Mouse (Mus musculus) embryonic facial prominence, embryonic 12.5 days (tissue): ENCODE measurements around the gene Spata31d1d. TPM values are rescaled to one million over a fixed set of nuclear protein-coding genes. Genes with fewer than 3 reads are reported as not detected.
"Not testable (repeated sequence)": the region's sequence is repeated elsewhere in the genome, so short reads cannot be mapped to it uniquely, and the experiment has no call there.

Source experiments
- ATAC-seq: fragments of 200-750 bp; cut with Nextera tagmentation; 2 replicates; pipeline ENCODE4 v1.8.0; 2017; ENCODE audit not compliant: insufficient number of reproducible peaks, insufficient read depth, low FRiP score, low TSS enrichment
- H3K27ac ChIP-seq: fragments of 300-500 bp; sonication (generic); 2 replicates; pipeline ENCODE4 v1.5.1; 2016; ENCODE audit warnings: mild to moderate bottlenecking
- H3K27me3 ChIP-seq: fragments of 300-500 bp; sonication (generic); 2 replicates; pipeline ENCODE4 v1.6.1; 2016; ENCODE audit warnings: mild to moderate bottlenecking, moderate library complexity
- H3K36me3 ChIP-seq: fragments of 300-500 bp; sonication (generic); 2 replicates; pipeline ENCODE4 v1.6.1; 2016; ENCODE audit warnings: mild to moderate bottlenecking
- H3K4me1 ChIP-seq: fragments of 300-500 bp; sonication (generic); 2 replicates; pipeline ENCODE4 v1.6.1; 2016
- H3K4me2 ChIP-seq: fragments of 300-500 bp; sonication (generic); replicated peaks from 2 replicates; pipeline ENCODE4 v1.6.1; 2016; ENCODE audit warnings: mild to moderate bottlenecking, moderate library complexity
- H3K4me3 ChIP-seq: fragments of 300-500 bp; sonication (generic); 2 replicates; pipeline ENCODE4 v1.5.1; 2016; ENCODE audit warnings: mild to moderate bottlenecking
- H3K9ac ChIP-seq: fragments of 300-500 bp; sonication (generic); 2 replicates; pipeline ENCODE4 v1.6.1; 2016; ENCODE audit warnings: mild to moderate bottlenecking, moderate library complexity
- H3K9me3 ChIP-seq: fragments of 300-500 bp; sonication (generic); 2 replicates; pipeline ENCODE4 v1.6.1; 2016; ENCODE audit warnings: mild to moderate bottlenecking, moderate library complexity
- WGBS: fragments of 180-500 bp; shearing (Covaris S2); methylation state at CpG from one replicate; pipeline ENCODE4 v1.1.7; 2016; 5-methylcytosine and 5-hydroxymethylcytosine counted together
- polyA plus RNA-seq: library from polyadenylated mRNA; unstranded; fragments of >200 nt; fragmentation: Nextera tagmentation; extraction: Ambion mirVana; gene quantifications from 2 replicates; pipeline ENCODE4 v1.2.1, GENCODE M21; 2016

Spata31d1d gene
- polyA plus RNA-seq, 1 experiment from 2014 or later, result not detected

GRCm38 (mm10) chr13:59756906-59757305 lies 25.4 kb upstream of the Spata31d1d start:
- Histone ChIP-seq H3K27me3 (no peaks in the 10 kb centered on the region), H3K4me1 (no peaks in the 10 kb centered on the region), H3K9ac (no peak overlapping the region), H3K4me2 (no peak overlapping the region), H3K9me3 (no peaks in the 10 kb centered on the region), H3K36me3 (peaks cover 60% of the 10 kb centered on the region), H3K27ac (no peak overlapping the region), H3K4me3 (no peak overlapping the region)
- WGBS, result 93% methylated on average over 7 of the region's 7 CpGs
- no peak for ATAC-seq

GRCm38 (mm10) chr13:59750310-59750709 lies 18.8 kb upstream of the Spata31d1d start:
- ATAC-seq, result no peak
- H3K4me1 ChIP-seq, result no peaks in the 10 kb centered on the region
- no peak overlapping the region for H3K4me2 ChIP-seq
- 47% methylated on average over 12 of the region's 12 CpGs for WGBS
- peaks cover 11% of the 10 kb centered on the region for H3K36me3 ChIP-seq
- H3K9ac ChIP-seq, result no peak overlapping the region
- no peaks in the 10 kb centered on the region for H3K9me3 ChIP-seq
- H3K4me3 ChIP-seq, result no peak overlapping the region
- no peak overlapping the region for H3K27ac ChIP-seq
- no peaks in the 10 kb centered on the region for H3K27me3 ChIP-seq

- ATAC-seq, result no peak
- H3K9ac ChIP-seq, result no peak within 1 kb of the TSS
- H3K4me3 ChIP-seq, result no peak within 1 kb of the TSS
- no peaks in the 10 kb centered on the region for H3K4me1 ChIP-seq
- H3K27me3 ChIP-seq, result no peaks in the 10 kb centered on the region
- H3K27ac ChIP-seq, result no peak within 1 kb of the TSS
- H3K36me3 ChIP-seq, result no peaks in the 10 kb centered on the region
- H3K4me2 ChIP-seq, result no peak within 1 kb of the TSS
- H3K9me3 ChIP-seq, result no peaks in the 10 kb centered on the region
- 81% methylated on average over 9 of the region's 9 CpGs for WGBS
Measured at GRCm38 (mm10) chr13:59746711-59747110, 15.2 kb upstream of the Spata31d1d start, which contains the start of gene 1700014D04Rik. Gene 1700014D04Rik, minus strand, starts transcription at chr13:59746752.

- WGBS, result 72% methylated on average over 5 of the region's 6 CpGs
- Histone ChIP-seq H3K27ac (no peak overlapping the region), H3K4me2 (no peak overlapping the region), H3K4me1 (no peaks in the 10 kb centered on the region), H3K9me3 (no peaks in the 10 kb centered on the region), H3K27me3 (no peaks in the 10 kb centered on the region), H3K4me3 (no peak overlapping the region), H3K36me3 (no peaks in the 10 kb centered on the region), H3K9ac (no peak overlapping the region)
- no peak for ATAC-seq
Measured at GRCm38 (mm10) chr13:59746164-59746563, 14.6 kb upstream of the Spata31d1d start.

GRCm38 (mm10) chr13:59745462-59745861 lies 13.9 kb upstream of the Spata31d1d start:
- no peak overlapping the region for H3K27ac ChIP-seq
- WGBS, result 84% methylated on average over 6 of the region's 6 CpGs

GRCm38 (mm10) chr13:59741697-59742096 lies 10.1 kb upstream of the Spata31d1d start:
- no peaks in the 10 kb centered on the region for H3K36me3 ChIP-seq
- 75% methylated on average over 10 of the region's 10 CpGs for WGBS
- ATAC-seq, result no peak

More at GRCm38 (mm10) chr13:59745462-59745861, 13.9 kb upstream of the Spata31d1d start:
- no peak for ATAC-seq
- Histone ChIP-seq H3K9me3 (no peaks in the 10 kb centered on the region), H3K4me2 (no peak overlapping the region), H3K27me3 (no peaks in the 10 kb centered on the region), H3K4me3 (no peak overlapping the region), H3K9ac (no peak overlapping the region), H3K36me3 (no peaks in the 10 kb centered on the region), H3K4me1 (no peaks in the 10 kb centered on the region)

GRCm38 (mm10) chr13:59741096-59741495 lies 9.5 kb upstream of the Spata31d1d start:
- no peaks in the 10 kb centered on the region for H3K4me1 ChIP-seq
- no peak overlapping the region for H3K9ac ChIP-seq
- no peak for ATAC-seq
- 91% methylated on average over 11 of the region's 11 CpGs for WGBS
- no peak overlapping the region for H3K4me3 ChIP-seq
- H3K9me3 ChIP-seq, result no peaks in the 10 kb centered on the region
- H3K36me3 ChIP-seq, result no peaks in the 10 kb centered on the region
- no peaks in the 10 kb centered on the region for H3K27me3 ChIP-seq
- no peak overlapping the region for H3K4me2 ChIP-seq
- no peak overlapping the region for H3K27ac ChIP-seq

More at GRCm38 (mm10) chr13:59741697-59742096, 10.1 kb upstream of the Spata31d1d start:
- Histone ChIP-seq H3K4me2 (no peak overlapping the region), H3K27me3 (no peaks in the 10 kb centered on the region), H3K4me1 (no peaks in the 10 kb centered on the region), H3K4me3 (no peak overlapping the region), H3K27ac (no peak overlapping the region), H3K9ac (no peak overlapping the region), H3K9me3 (no peaks in the 10 kb centered on the region)

- 91% methylated on average over 4 of the region's 4 CpGs for WGBS
Measured at GRCm38 (mm10) chr13:59739397-59739796, 7.8 kb upstream of the Spata31d1d start.

GRCm38 (mm10) chr13:59738455-59738854 lies 6.9 kb upstream of the Spata31d1d start:
- Histone ChIP-seq H3K4me1 (no peaks in the 10 kb centered on the region), H3K36me3 (no peaks in the 10 kb centered on the region), H3K27ac (no peak overlapping the region), H3K27me3 (no peaks in the 10 kb centered on the region), H3K9me3 (no peaks in the 10 kb centered on the region), H3K4me3 (no peak overlapping the region), H3K9ac (no peak overlapping the region), H3K4me2 (no peak overlapping the region)
- 84% methylated on average over 2 of the region's 2 CpGs for WGBS
- ATAC-seq, result no peak

More at GRCm38 (mm10) chr13:59739397-59739796, 7.8 kb upstream of the Spata31d1d start:
- no peak overlapping the region for H3K9ac ChIP-seq
- H3K36me3 ChIP-seq, result no peaks in the 10 kb centered on the region
- H3K27me3 ChIP-seq, result no peaks in the 10 kb centered on the region
- no peak overlapping the region for H3K4me3 ChIP-seq
- no peak overlapping the region for H3K4me2 ChIP-seq
- no peak overlapping the region for H3K27ac ChIP-seq
- ATAC-seq, result no peak
- no peaks in the 10 kb centered on the region for H3K9me3 ChIP-seq
- no peaks in the 10 kb centered on the region for H3K4me1 ChIP-seq

- no peak overlapping the region for H3K4me2 ChIP-seq
- no peak overlapping the region for H3K9ac ChIP-seq
Measured at GRCm38 (mm10) chr13:59735190-59735589, 3.6 kb upstream of the Spata31d1d start.

GRCm38 (mm10) chr13:59734347-59734746 lies 2.8 kb upstream of the Spata31d1d start:
- WGBS, result 34% methylated on average over 6 of the region's 6 CpGs
- H3K27me3 ChIP-seq, result not testable (repeated sequence)

More at GRCm38 (mm10) chr13:59735190-59735589, 3.6 kb upstream of the Spata31d1d start:
- WGBS, result 25% methylated on average over 3 of the region's 3 CpGs
- H3K27me3 ChIP-seq, result no peaks in the 10 kb centered on the region
- H3K9me3 ChIP-seq, result no peaks in the 10 kb centered on the region
- H3K36me3 ChIP-seq, result no peaks in the 10 kb centered on the region
- H3K27ac ChIP-seq, result no peak overlapping the region
- H3K4me1 ChIP-seq, result no peaks in the 10 kb centered on the region
- H3K4me3 ChIP-seq, result no peak overlapping the region
- no peak for ATAC-seq

GRCm38 (mm10) chr13:59733936-59734335 lies 2.4 kb upstream of the Spata31d1d start:
- WGBS, result 73% methylated on average over 4 of the region's 4 CpGs
- no peak for ATAC-seq
- Histone ChIP-seq H3K4me2 (no peak overlapping the region), H3K4me3 (no peak overlapping the region), H3K27ac (no peak overlapping the region), H3K9me3 (no peaks in the 10 kb centered on the region), H3K4me1 (no peaks in the 10 kb centered on the region), H3K9ac (no peak overlapping the region), H3K27me3 (no peaks in the 10 kb centered on the region), H3K36me3 (no peaks in the 10 kb centered on the region)

More at GRCm38 (mm10) chr13:59734347-59734746, 2.8 kb upstream of the Spata31d1d start:
- not testable (repeated sequence) for H3K4me3 ChIP-seq, H3K4me1 ChIP-seq, H3K27ac ChIP-seq, H3K4me2 ChIP-seq, ATAC-seq, H3K9ac ChIP-seq, H3K9me3 ChIP-seq, H3K36me3 ChIP-seq
